Mouse (Mus musculus) kidney, postnatal 0 days (tissue): ENCODE measurements around the gene BC035044. TPM values are rescaled to one million over a fixed set of nuclear protein-coding genes. Genes with fewer than 3 reads are reported as not detected.

ENCODE experiments used
- ATAC-seq: fragments of 200-750 bp; cut with Nextera tagmentation; replicated peaks from 2 replicates; pipeline ENCODE4 v1.8.0; 2017; ENCODE audit warnings: low read depth, moderate number of reproducible peaks, moderate TSS enrichment, moderate library complexity; ENCODE audit not compliant: low FRiP score
- DNase-seq: peaks from one replicate; pipeline ENCODE4 v3.0.0-alpha.2; 2016; ENCODE audit warnings: low spot score
- H3K27ac ChIP-seq: fragments of 300-500 bp; sonication (generic); 2 replicates; pipeline ENCODE4 v1.5.1; 2014; ENCODE audit warnings: mild to moderate bottlenecking
- H3K27me3 ChIP-seq: fragments of 300-500 bp; sonication (generic); 2 replicates; pipeline ENCODE4 v1.6.1; 2014; ENCODE audit warnings: low read length, mixed read lengths; ENCODE audit not compliant: insufficient read depth
- H3K36me3 ChIP-seq: fragments of 300-500 bp; sonication (generic); 2 replicates; pipeline ENCODE4 v1.6.1; 2014; ENCODE audit warnings: low read length, mixed read lengths; ENCODE audit not compliant: insufficient read depth
- H3K4me1 ChIP-seq: fragments of 300-500 bp; sonication (generic); replicated peaks from 2 replicates; pipeline ENCODE4 v1.6.1; 2014; ENCODE audit warnings: antibody characterized with exemption, low read length, mixed read lengths; ENCODE audit not compliant: insufficient read depth
- H3K4me2 ChIP-seq: fragments of 300-500 bp; sonication (generic); 2 replicates; pipeline ENCODE4 v1.6.1; 2014; ENCODE audit warnings: mild to moderate bottlenecking, low read length, moderate library complexity, mixed read lengths
- H3K4me3 ChIP-seq: fragments of 300-500 bp; sonication (generic); replicated peaks from 2 replicates; pipeline ENCODE4 v1.5.1; 2014; ENCODE audit warnings: low read depth, low read length
- H3K9ac ChIP-seq: fragments of 300-500 bp; sonication (generic); 2 replicates; pipeline ENCODE4 v1.6.1; 2014; ENCODE audit warnings: low read depth, low read length
- H3K9me3 ChIP-seq: fragments of 300-500 bp; sonication (generic); replicated peaks from 2 replicates; pipeline ENCODE4 v1.6.1; 2016; ENCODE audit warnings: low read length, inconsistent platforms, mixed read lengths
- CTCF ChIP-seq: IDR thresholded peaks from 2 replicates; pipeline ENCODE4 v1.5.1; 2016; ENCODE audit warnings: antibody characterized with exemption, low read depth, mild to moderate bottlenecking, moderate library complexity
- WGBS: fragments of 180-500 bp; shearing (Covaris S2); extraction: QIAGEN DNeasy Blood & Tissue Kit; methylation state at CpG from one replicate; pipeline ENCODE4 v1.1.7; 2014; 5-methylcytosine and 5-hydroxymethylcytosine counted together
- polyA plus RNA-seq: library from polyadenylated mRNA; unstranded; fragments of >200 nt; fragmentation: Nextera tagmentation; extraction: Ambion mirVana; gene quantifications from 2 replicates; pipeline ENCODE4 v1.2.1, GENCODE M21; 2015

Gene BC035044
- polyA plus RNA-seq, 1 experiment from 2014 or later: 0.51 TPM

DNA sequence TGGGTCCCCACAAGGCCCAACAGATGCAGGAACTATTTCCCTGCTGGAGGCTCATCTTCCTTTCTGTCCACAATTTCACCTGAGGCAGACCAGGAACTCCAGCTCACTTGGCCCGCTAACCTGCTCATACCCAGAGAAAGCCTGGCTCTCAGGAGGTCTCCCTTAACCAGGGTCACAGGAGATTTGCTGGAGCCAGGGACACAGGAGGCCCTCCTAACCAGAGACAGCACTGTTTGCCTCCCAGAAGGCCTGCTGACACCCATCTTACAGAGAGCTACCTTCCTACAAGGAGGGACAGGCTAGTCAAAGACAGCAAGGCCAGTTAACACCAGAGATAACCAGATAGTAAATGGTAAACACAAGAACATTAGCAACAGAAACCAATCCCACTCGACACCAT, 33.0 kb downstream of the BC035044 start:
- no peaks in the 10 kb centered on the region; the same call in 1 of the 2 replicates for H3K4me1 ChIP-seq
- H3K27ac ChIP-seq: no peak overlapping the region
- no peak overlapping the region for H3K4me3 ChIP-seq
- no peaks in the 10 kb centered on the region for H3K9me3 ChIP-seq
- H3K4me2 ChIP-seq: no peak overlapping the region
- DNase-seq (no peak), ATAC-seq (no peak)
- no peaks in the 10 kb centered on the region for H3K27me3 ChIP-seq
- 93% methylated on average over 2 of the region's 2 CpGs for WGBS
- no peak overlapping the region for H3K9ac ChIP-seq
- TF ChIP-seq CTCF: no peak
- no peaks in the 10 kb centered on the region for H3K36me3 ChIP-seq

DNA sequence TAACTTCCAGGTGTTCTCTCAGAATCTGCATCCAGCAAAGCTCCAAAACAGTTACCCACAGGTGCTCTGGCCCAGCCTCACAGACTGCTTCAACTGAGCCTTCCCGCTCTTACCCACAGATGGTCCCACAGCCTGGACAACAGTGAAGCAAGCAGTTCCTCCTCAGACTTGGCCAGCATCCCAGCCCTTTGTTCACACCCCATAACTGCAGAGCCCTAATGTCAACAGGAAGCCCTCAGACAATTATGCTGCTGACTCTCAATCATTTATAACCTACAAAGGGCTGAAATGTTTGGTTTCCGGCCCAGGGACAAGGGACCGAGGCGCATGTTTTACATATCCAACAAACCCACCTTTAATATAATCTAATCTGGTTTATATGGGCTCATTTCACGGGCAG, 34.7 kb downstream of the BC035044 start:
- Histone ChIP-seq H3K9me3 (no peaks in the 10 kb centered on the region), H3K36me3 (no peaks in the 10 kb centered on the region), H3K4me3 (no peak overlapping the region), H3K4me2 (no peak overlapping the region), H3K9ac (no peak overlapping the region), H3K27me3 (no peaks in the 10 kb centered on the region), H3K27ac (no peak overlapping the region), H3K4me1 (no peaks in the 10 kb centered on the region; the same call in 1 of the 2 replicates)
- DNase-seq (peak; percentile 87), ATAC-seq (no peak; the same call in 1 of the 2 replicates)
- WGBS: 48% methylated on average over 5 of the region's 5 CpGs
- TF ChIP-seq CTCF: no peak

GRCm38 (mm10) chr6:128855477-128855876, 35.4 kb downstream of the BC035044 start:
- H3K27me3 ChIP-seq: no peaks in the 10 kb centered on the region
- 52% methylated on average over 1 of the region's 1 CpGs for WGBS
- no peak overlapping the region for H3K9ac ChIP-seq
- no peaks in the 10 kb centered on the region for H3K36me3 ChIP-seq
- H3K9me3 ChIP-seq: no peaks in the 10 kb centered on the region
- no peak overlapping the region for H3K4me3 ChIP-seq
- no peak overlapping the region for H3K4me2 ChIP-seq
- no peak for TF ChIP-seq CTCF
- no peak for ATAC-seq
- no peak for DNase-seq
- H3K27ac ChIP-seq: no peak overlapping the region
- no peaks in the 10 kb centered on the region; the same call in 1 of the 2 replicates for H3K4me1 ChIP-seq

- TF ChIP-seq CTCF: no peak
- no peak for ATAC-seq
- Histone ChIP-seq H3K4me1 (no peaks in the 10 kb centered on the region; the same call in 1 of the 2 replicates), H3K27ac (no peak overlapping the region), H3K4me2 (no peak overlapping the region), H3K4me3 (no peak overlapping the region), H3K27me3 (no peaks in the 10 kb centered on the region), H3K36me3 (no peaks in the 10 kb centered on the region), H3K9ac (no peak overlapping the region), H3K9me3 (no peaks in the 10 kb centered on the region)
- DNase-seq: no peak
- WGBS: 86% methylated on average over 3 of the region's 3 CpGs
Measured at GRCm38 (mm10) chr6:128854895-128855294, 36.0 kb downstream of the BC035044 start.

- peak; percentile 86 for TF ChIP-seq CTCF
- Histone ChIP-seq H3K9ac (no peak overlapping the region), H3K36me3 (no peaks in the 10 kb centered on the region), H3K27ac (no peak overlapping the region), H3K4me3 (no peak overlapping the region), H3K4me2 (no peak overlapping the region), H3K4me1 (no peaks in the 10 kb centered on the region; the same call in 1 of the 2 replicates), H3K27me3 (no peaks in the 10 kb centered on the region), H3K9me3 (no peaks in the 10 kb centered on the region)
- DNase-seq (peak; percentile 84), ATAC-seq (peak; percentile 40; the same call in 1 of the 2 replicates)
- WGBS: 54% methylated on average over 12 of the region's 12 CpGs
Measured at GRCm38 (mm10) chr6:128854024-128854820, 36.7 kb downstream of the BC035044 start.

DNA sequence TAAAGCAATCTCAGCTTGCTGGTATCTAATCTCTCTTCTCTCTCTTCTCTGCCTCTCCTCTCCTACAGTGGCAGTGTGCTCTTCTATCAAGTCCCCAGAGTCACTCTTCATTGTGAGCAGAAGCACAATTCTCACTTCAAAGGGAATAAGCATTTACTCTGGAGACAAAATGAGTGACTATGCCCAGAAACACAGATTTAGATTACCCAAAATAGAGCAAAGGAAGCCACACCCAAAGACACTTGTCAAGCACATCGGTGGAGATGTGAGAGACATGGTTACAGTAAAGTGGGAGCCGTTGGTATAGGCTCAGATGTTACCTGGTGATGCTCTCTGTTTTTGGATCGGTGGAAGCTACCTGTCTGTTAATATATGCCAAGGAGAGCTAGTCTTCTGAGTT, 38.2 kb downstream of the BC035044 start:
- 86% methylated on average over 3 of the region's 3 CpGs for WGBS
- H3K4me2 ChIP-seq: no peak overlapping the region
- no peaks in the 10 kb centered on the region for H3K27me3 ChIP-seq
- no peaks in the 10 kb centered on the region for H3K36me3 ChIP-seq
- H3K4me3 ChIP-seq: no peak overlapping the region
- ATAC-seq (no peak), DNase-seq (no peak)
- H3K4me1 ChIP-seq: no peaks in the 10 kb centered on the region; the same call in 1 of the 2 replicates
- H3K9me3 ChIP-seq: no peaks in the 10 kb centered on the region
- no peak for TF ChIP-seq CTCF
- no peak overlapping the region for H3K27ac ChIP-seq
- H3K9ac ChIP-seq: no peak overlapping the region
